Mouse (Mus musculus) heart, adult 2 months (tissue): Measurements from ENCODE around the gene Polr1e.
A peak's percentile ranks its signal among the peaks of the same experiment; 100 is the strongest.
"Not testable (repeated sequence)": the region's sequence is repeated elsewhere in the genome, so short reads cannot be mapped to it uniquely, and the experiment has no call there.

Experiments
- CTCF ChIP-seq: fragments of 200-600 bp; IDR thresholded peaks from 2 replicates; pipeline ENCODE4 v1.8.1; 2022; ENCODE audit warnings: antibody characterized with exemption, mild to moderate bottlenecking, moderate library complexity
- POLR2A ChIP-seq: fragments of 200-500 bp; IDR thresholded peaks from 2 replicates; pipeline ENCODE4 v1.6.1; 2011; ENCODE audit warnings: mild to moderate bottlenecking, low read depth, low read length, control low read depth; ENCODE audit not compliant: insufficient read depth

DNA sequence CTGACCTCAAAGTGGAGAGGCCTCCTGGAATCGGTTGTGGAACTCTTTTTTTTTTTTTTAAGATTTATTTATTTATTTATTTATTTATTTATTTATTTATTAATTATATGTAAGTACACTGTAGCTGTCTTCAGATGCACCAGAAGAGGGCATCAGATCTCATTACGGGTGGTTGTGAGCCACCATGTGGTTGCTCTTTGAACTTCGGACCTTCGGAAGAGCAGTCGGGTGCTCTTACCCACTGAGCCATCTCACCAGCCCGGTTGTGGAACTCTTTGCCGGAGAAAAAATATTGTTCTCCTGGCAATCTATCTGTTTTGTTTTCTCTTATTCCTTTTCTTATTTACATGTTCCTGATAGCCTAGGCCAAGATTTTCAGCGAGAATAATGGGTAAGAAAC lies 20.5 kb downstream of the Polr1e start:
- peak; percentile 67 for TF ChIP-seq CTCF
- not testable (repeated sequence) for TF ChIP-seq POLR2A
